Mouse (Mus musculus) layer of hippocampus, postnatal 14 days (tissue): ENCODE measurements around the gene Rnf216. TPM values are rescaled to one million over a fixed set of nuclear protein-coding genes. Genes with fewer than 3 reads are reported as not detected.
A peak's percentile ranks its signal among the peaks of the same experiment; 100 is the strongest.

Experiments
- DNase-seq, 2 experiments: peaks; one replicate each; pipeline ENCODE4 v3.0.0; 2021 to 2022; ENCODE audit warnings: low spot score in 2 of 2, mixed read lengths in 1 of 2
- total RNA-seq, 2 experiments: library from RNA; stranded (reverse); gene quantifications; 2 replicates each; pipeline ENCODE4 v1.2.3; 2021

Gene Rnf216
- total RNA-seq, 2 experiments from 2014 or later, result 46.4 to 47.4 TPM

- no peak for DNase-seq
These were observed 6.0 kb downstream of the Rnf216 start for GRCm38 (mm10) chr5:143106842-143107241.

- DNase-seq, result no peak
These were observed 9.6 kb downstream of the Rnf216 start for GRCm38 (mm10) chr5:143103231-143103630.

DNA sequence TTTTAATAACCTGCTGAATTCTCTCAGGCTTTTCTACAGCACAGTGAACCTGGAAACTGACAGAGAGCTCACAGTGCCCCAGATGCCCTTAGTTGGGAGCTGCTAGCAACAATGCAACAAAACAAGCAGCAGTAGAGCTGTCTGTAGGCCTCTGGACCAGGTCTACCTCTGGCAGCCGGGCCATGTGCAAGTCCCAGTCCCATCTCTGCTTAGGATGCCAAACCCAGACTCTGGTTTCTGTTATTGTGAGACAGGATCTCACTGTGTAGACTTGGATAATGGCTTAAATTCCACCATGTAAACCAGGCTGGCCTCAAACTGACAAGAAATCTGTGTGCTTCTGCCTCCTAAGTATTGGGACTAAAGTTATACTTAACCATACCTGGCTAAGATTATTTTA is 11.2 kb downstream of the Rnf216 start:
- no peak for DNase-seq

- DNase-seq, result no peak
These were observed 17.5 kb downstream of the Rnf216 start for GRCm38 (mm10) chr5:143095256-143095655.

GRCm38 (mm10) chr5:143092891-143093290 is 19.9 kb downstream of the Rnf216 start:
- DNase-seq, result no peak

GRCm38 (mm10) chr5:143084898-143085297 is 27.9 kb downstream of the Rnf216 start:
- DNase-seq, result no peak

DNA sequence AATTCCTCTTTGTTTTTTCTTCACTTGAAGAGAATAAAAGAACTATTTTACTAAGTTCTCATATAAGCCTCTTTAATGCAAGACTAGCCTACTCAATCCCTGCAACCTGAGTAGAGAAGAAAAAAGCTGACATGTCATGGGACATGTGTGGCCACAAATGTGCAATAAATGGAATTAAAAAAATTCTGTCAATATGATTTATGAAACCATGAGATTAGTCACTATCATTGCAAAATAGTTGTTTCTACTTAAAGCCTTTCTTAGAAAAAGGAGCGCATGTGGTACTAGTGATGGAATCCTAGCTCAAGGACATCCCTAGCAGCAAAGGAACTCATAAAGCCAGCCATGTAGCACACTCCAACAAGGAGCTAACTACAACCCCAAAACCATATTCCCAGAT is 33.0 kb downstream of the Rnf216 start:
- no peak for DNase-seq

GRCm38 (mm10) chr5:143076603-143077143 is 36.1 kb downstream of the Rnf216 start:
- no peak for DNase-seq

DNA sequence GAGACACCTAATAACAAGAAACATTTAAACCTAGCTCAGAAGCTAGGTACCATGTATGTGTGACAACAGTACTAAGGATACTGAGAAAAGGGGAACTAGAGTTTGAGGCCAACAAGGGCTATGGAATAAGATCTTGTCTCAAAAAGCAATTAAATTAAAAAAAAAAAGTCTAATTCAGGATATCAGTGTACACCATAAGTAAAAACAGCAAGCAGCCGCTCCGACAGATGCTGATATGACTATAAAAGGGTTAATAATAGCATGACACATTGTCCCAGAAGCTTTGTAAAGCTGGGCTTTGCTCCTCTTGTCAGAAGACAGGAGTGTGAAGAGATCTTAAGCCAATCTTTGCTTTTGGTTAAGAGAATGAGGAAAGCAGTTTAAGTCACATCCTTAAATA is 36.8 kb downstream of the Rnf216 start:
- DNase-seq, result no peak

- DNase-seq, result no peak
These were observed 43.7 kb downstream of the Rnf216 start for GRCm38 (mm10) chr5:143069048-143069447.

DNA sequence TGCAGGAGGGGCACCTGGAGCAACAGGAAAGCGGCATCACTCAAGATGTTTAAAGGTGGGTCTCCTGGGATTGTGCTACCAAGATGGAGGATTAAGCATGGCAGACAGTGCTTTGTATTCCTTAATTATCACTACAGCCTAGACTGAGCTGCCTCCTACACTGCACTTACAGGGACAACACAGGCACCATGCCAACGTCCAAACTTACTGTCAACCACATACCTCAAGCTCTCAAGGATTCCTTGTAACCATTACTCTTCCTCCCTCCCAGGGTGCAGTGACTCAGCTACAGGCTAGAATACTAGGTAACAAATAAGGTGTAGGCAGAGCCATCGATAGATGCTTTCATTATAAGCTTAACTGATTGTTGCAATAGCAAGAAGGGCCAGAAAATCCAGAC is 44.4 kb downstream of the Rnf216 start:
- no peak for DNase-seq

DNA sequence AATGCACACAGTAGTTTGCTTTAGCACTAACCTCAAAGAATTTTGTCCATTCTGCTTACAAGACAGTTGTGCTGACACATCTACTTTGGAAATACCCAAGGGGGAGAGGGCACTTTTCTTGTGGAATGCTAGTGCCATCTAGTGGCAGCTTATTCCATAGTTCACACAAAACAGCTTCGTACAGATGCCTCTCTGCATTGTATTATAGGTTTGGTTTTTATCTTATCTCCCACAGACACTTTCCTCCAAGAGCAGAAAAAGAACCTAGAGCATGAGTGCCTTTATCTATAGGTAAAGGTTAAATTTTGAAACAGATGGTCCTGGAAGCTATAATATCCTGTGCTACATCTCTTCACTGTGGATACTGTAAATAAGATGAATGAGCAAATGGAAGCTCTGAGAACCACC is 46.2 kb downstream of the Rnf216 start:
- DNase-seq, result peak; percentile 65 to 88

DNA sequence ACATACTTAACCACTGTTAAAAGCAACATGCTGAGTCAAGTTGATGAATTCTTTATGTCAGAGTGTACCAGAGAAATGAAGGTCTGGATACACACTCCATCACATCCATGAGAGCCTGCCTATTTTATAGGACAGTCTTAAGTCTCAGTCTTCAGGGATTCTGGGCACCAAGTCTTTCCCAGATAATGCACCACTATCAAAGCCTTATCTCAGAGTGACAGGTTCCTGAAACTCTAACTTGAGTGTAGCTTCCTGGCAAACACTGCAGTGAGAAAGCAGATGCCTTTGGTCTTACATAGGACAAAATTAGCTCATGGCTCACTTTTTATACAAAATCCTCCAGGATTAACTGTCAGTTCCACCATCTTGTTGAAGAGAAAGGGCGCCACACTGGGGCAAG is 46.7 kb downstream of the Rnf216 start:
- no peak for DNase-seq

DNA sequence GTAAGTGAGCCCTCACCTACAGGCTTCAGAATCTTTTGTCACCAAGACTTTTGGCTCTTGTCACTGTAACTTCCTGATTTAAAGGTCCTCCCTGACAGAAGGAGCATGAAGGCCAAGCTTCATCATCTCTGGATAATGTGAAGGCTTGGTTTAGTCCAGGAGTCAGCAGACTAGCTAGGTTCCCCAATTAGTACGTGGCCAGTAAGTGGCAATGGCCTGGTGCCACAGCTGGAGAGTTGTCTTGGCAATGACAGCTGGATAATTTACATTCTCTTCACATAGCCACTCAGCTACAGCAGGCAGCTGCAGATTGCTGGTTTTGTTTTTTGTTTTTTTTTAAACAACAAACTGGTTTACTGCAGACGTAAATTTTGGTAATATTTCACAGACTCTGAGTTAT is 47.6 kb downstream of the Rnf216 start:
- DNase-seq, result peak in 1 of 2 experiments; percentile 26

GRCm38 (mm10) chr5:143062251-143062650 is 50.5 kb downstream of the Rnf216 start:
- DNase-seq, result no peak

DNA sequence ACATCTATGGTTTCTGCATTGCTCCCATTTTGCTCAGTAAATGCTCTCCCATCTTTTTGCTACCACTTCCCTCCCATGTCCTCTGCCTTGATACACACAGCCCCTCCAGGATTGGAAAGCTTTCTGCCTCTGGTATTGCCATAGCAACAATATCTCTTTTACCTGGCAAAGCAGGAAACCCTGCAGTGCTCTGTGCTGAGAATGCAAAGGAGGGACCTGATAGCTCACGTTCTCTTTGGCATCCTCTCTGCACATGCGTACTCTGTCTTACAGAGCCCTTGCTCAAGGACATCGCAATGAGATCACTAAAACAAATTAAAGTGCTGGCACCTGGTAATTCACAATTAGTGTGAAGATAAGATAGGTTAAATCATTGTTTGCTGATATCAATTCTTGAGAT is 51.3 kb downstream of the Rnf216 start:
- DNase-seq, result no peak

DNA sequence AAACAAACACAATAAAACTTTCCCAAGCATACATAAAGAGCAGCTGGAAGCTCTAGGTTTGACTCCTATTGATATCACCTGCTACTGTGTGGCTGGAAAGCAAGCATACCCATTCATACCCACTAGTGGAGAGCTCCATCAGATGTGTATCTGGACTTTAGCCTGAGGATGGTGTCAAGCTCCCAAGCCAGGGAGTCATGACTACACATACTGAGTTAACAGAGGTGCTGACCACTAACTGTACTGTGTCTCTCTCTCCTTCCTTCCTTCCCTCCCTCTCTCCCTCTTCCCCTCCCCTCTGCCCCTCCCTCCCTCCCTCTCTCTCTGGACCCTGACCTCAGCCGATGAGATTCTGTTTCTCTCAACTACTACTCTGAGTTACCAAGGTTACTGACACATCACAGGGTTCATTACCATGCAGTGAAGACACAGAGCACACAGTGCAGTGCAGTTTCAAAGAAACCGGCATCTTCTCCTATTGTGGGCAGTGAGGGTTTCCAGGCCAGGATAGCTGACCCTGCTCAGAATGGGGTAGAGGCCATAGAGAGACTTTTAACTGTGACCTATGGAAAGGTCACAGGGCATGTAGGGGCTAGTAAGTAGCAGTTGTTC is 51.9 kb downstream of the Rnf216 start:
- DNase-seq, result no peak

- no peak for DNase-seq
These were observed 52.8 kb downstream of the Rnf216 start for GRCm38 (mm10) chr5:143059958-143060357.

GRCm38 (mm10) chr5:143059182-143059581 is 53.6 kb downstream of the Rnf216 start:
- no peak for DNase-seq

- no peak for DNase-seq
These were observed 54.1 kb downstream of the Rnf216 start for GRCm38 (mm10) chr5:143058675-143059074.

GRCm38 (mm10) chr5:143058208-143058607 is 54.6 kb downstream of the Rnf216 start:
- no peak for DNase-seq

DNA sequence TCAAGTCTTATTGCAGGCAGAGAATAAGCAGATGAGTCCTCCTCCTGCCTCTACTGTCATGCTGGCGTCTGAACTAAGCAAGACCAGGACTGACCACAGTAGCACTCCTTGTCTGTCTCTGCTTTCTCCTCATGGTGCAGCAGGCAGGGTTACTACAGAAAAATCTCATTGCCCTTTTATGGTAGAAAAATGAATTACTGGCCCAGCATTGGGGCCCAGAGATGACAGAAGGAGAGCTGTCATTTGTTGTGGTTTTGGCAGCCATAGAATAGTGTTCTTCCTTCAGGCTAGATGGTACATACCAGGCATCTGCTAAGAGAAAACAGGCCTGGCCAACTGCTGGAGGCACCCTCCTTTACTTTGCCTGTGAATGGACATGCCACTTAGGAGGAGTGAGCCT is 55.0 kb downstream of the Rnf216 start:
- DNase-seq, result no peak

DNA sequence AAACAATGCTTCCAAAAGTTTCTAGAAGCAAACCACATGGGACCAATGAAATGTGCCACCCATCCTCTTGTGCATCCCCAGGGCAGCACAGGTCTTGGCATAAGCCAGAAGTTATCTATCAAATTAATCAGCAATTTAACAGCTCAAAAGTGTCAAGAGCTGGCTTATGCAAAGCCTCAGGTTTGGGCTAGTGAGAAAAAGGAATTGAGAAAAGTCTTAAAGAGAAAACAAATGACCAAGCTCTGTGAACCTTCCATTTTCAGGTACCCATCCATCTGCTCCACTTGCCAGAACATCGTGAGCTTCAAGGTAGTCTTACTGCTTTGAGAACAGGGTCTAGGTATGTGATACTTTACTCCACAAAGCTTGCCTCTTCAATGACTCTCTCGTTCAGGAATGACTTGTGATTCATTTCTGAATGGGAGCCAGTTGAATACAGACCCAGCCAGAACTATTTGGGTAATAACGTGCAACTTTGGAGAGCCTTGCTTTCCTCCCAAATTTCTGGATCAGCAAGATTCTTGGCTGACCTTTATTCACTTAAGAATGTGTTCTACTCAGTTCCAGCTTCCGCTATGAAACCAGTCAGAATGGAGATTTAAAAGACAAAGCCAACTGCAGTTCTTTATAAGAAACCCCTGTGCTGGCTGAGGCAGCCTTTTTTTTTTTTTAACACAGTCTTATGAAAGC is 56.5 kb downstream of the Rnf216 start:
- no peak for DNase-seq
